Mouse (Mus musculus): ENCODE measurements around the gene Pah. TPM values are rescaled to one million over a fixed set of nuclear protein-coding genes. Genes with fewer than 3 reads are reported as not detected.

The Pah gene
- polyA plus RNA-seq, 1 experiment, result not detected

- no peak for TF ChIP-seq GATA1 (IDR thresholded peaks at IDR 0.05; ENCODE audit: low read length)
These were observed 27.4 kb upstream of the Pah start for GRCm38 (mm10) chr10:87494176-87494575.

- TF ChIP-seq GATA1 (IDR thresholded peaks at IDR 0.05; ENCODE audit: low read length), result no peak
These were observed 27.0 kb upstream of the Pah start for GRCm38 (mm10) chr10:87494596-87494995.

GRCm38 (mm10) chr10:87497056-87497455 is 24.5 kb upstream of the Pah start:
- no peak for TF ChIP-seq GATA1 (IDR thresholded peaks at IDR 0.05; ENCODE audit: low read length)

- TF ChIP-seq GATA1 (IDR thresholded peaks at IDR 0.05; ENCODE audit: low read length), result no peak
These were observed 20.5 kb upstream of the Pah start for GRCm38 (mm10) chr10:87500926-87501658.

GRCm38 (mm10) chr10:87501659-87502042 is 19.9 kb upstream of the Pah start:
- TF ChIP-seq GATA1 (IDR thresholded peaks at IDR 0.05; ENCODE audit: low read length), result no peak

- TF ChIP-seq GATA1 (IDR thresholded peaks at IDR 0.05; ENCODE audit: low read length), result no peak
These were observed 19.3 kb upstream of the Pah start for GRCm38 (mm10) chr10:87502283-87502682.

GRCm38 (mm10) chr10:87503946-87504345 is 17.6 kb upstream of the Pah start:
- TF ChIP-seq GATA1 (IDR thresholded peaks at IDR 0.05; ENCODE audit: low read length), result no peak

GRCm38 (mm10) chr10:87508581-87508980 is 13.0 kb upstream of the Pah start:
- no peak for TF ChIP-seq GATA1 (IDR thresholded peaks at IDR 0.05; ENCODE audit: low read length)

GRCm38 (mm10) chr10:87513052-87513451 is 8.5 kb upstream of the Pah start:
- TF ChIP-seq GATA1 (IDR thresholded peaks at IDR 0.05; ENCODE audit: low read length), result no peak

- no peak for TF ChIP-seq GATA1 (IDR thresholded peaks at IDR 0.05; ENCODE audit: low read length)
These were observed 3.0 kb upstream of the Pah start for GRCm38 (mm10) chr10:87518585-87518984.

- no peak for TF ChIP-seq GATA1 (IDR thresholded peaks at IDR 0.05; ENCODE audit: low read length)
These were observed 1.0 kb upstream of the Pah start for GRCm38 (mm10) chr10:87520401-87521116.

- TF ChIP-seq GATA1 (IDR thresholded peaks at IDR 0.05; ENCODE audit: low read length), result no peak
These were observed 12.6 kb downstream of the Pah start for GRCm38 (mm10) chr10:87534172-87534571.

- TF ChIP-seq GATA1 (IDR thresholded peaks at IDR 0.05; ENCODE audit: low read length), result no peak
These were observed 24.2 kb downstream of the Pah start for GRCm38 (mm10) chr10:87545759-87546158.

GRCm38 (mm10) chr10:87546299-87547234 is 25.0 kb downstream of the Pah start:
- no peak for TF ChIP-seq GATA1 (IDR thresholded peaks at IDR 0.05; ENCODE audit: low read length)

GRCm38 (mm10) chr10:87552726-87553125 is 31.1 kb downstream of the Pah start:
- TF ChIP-seq GATA1 (IDR thresholded peaks at IDR 0.05; ENCODE audit: low read length), result no peak

GRCm38 (mm10) chr10:87556441-87556840 is 34.8 kb downstream of the Pah start:
- TF ChIP-seq GATA1 (IDR thresholded peaks at IDR 0.05; ENCODE audit: low read length), result no peak

Measured in G1E-ER4 (cell line).